Mouse (Mus musculus) adrenal gland (tissue): ENCODE data around the gene Eepd1.

ENCODE experiments used
- intact Hi-C: fragments of 180-260 bp; cut with DNase I; formaldehyde crosslinking; loops from one replicate; pipeline ENCODE4 v1.15.1; 2025

Gene Eepd1

GRCm38 (mm10) chr9:25527359-25528038 lies 46.2 kb downstream of the Eepd1 start:
- intact Hi-C loops = no loop called here

- intact Hi-C loops = no loop called here
Observed at GRCm38 (mm10) chr9:25531627-25532026, 50.3 kb downstream of the Eepd1 start.

GRCm38 (mm10) chr9:25532105-25532504 lies 50.8 kb downstream of the Eepd1 start:
- intact Hi-C loops = no loop called here

GRCm38 (mm10) chr9:25535487-25535886 lies 54.1 kb downstream of the Eepd1 start:
- intact Hi-C loops = no loop called here

- intact Hi-C loops = no loop called here
Observed at GRCm38 (mm10) chr9:25539461-25539860, 58.1 kb downstream of the Eepd1 start.

- intact Hi-C loops = no loop called here
Observed at GRCm38 (mm10) chr9:25541355-25541754, 60.0 kb downstream of the Eepd1 start.

GRCm38 (mm10) chr9:25545212-25545611 lies 63.9 kb downstream of the Eepd1 start:
- intact Hi-C loops = no loop called here

- intact Hi-C loops = no loop called here
Observed at GRCm38 (mm10) chr9:25549130-25550060, 68.0 kb downstream of the Eepd1 start.

GRCm38 (mm10) chr9:25550196-25550595 lies 68.8 kb downstream of the Eepd1 start:
- intact Hi-C loops = no loop called here

GRCm38 (mm10) chr9:25552532-25552931 lies 71.2 kb downstream of the Eepd1 start:
- intact Hi-C loops = no loop called here

GRCm38 (mm10) chr9:25554246-25554803 lies 73.0 kb downstream of the Eepd1 start:
- intact Hi-C loops = no loop called here

- intact Hi-C loops = no loop called here
Observed at GRCm38 (mm10) chr9:25555261-25555660, 73.9 kb downstream of the Eepd1 start.

- intact Hi-C loops = no loop called here
Observed at GRCm38 (mm10) chr9:25556008-25556407, 74.7 kb downstream of the Eepd1 start.

- intact Hi-C loops = no loop called here
Observed at GRCm38 (mm10) chr9:25557378-25557777, 76.0 kb downstream of the Eepd1 start.

- intact Hi-C loops = no loop called here
Observed at GRCm38 (mm10) chr9:25558834-25559233, 77.5 kb downstream of the Eepd1 start.

GRCm38 (mm10) chr9:25560016-25560758 lies 78.8 kb downstream of the Eepd1 start:
- intact Hi-C loops = no loop called here

GRCm38 (mm10) chr9:25561143-25561542 lies 79.8 kb downstream of the Eepd1 start:
- intact Hi-C loops = no loop called here

- intact Hi-C loops = no loop called here
Observed at GRCm38 (mm10) chr9:25563806-25564205, 82.5 kb downstream of the Eepd1 start.

- intact Hi-C loops = no loop called here
Observed at GRCm38 (mm10) chr9:25567071-25567470, 85.7 kb downstream of the Eepd1 start.

GRCm38 (mm10) chr9:25568783-25569182 lies 87.4 kb downstream of the Eepd1 start:
- intact Hi-C loops = no loop called here

GRCm38 (mm10) chr9:25570011-25570410 lies 88.7 kb downstream of the Eepd1 start:
- intact Hi-C loops = no loop called here
